Mouse (Mus musculus) R1 (cell line): Measurements from ENCODE around the gene Hpn.

Source experiments
- DNase-seq: peaks from one replicate; pipeline ENCODE4 v3.0.0-alpha.2; 2018; ENCODE audit warnings: low read depth, low spot score

Hpn gene

DNA sequence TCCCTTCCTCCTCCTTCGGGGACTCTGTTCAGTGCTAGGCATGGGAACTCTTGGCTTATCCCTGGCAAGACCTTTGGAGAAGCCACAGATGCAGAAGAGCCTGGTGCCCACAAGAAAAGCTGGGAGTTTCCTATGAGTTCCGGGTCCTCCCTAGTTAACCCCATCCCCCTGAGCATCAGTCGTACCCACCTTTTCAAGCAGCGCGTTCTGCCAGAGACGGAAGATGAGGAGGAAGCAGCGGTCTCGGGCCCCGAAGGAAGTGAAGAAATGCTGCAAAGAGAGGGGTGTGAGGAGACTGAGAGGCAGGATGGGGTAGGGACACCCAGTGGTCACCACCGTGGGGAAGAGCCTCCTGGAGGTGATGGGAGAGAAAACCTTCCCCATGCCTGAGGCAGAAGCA is 25.9 kb upstream of the Hpn start:
- DNase-seq: no peak

DNA sequence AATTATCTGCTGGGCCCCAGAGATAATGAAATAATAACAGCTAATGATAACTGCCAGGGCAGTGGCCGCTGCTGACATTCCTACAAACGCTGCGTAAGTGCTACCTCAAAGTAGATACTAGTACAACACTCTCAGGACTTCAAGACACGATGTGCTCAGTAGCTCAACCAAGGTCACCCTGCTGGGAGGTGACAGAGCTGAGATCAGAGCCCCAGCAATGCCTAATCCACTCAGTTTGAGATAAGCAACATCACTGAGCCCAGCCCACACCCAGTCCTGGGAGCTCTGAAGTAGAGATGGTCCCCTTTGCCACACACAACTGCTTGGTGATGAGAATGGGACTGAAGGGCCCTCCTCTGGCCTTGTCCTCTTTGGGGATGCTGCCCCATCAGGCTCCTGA is 25.2 kb upstream of the Hpn start:
- no peak for DNase-seq

DNA sequence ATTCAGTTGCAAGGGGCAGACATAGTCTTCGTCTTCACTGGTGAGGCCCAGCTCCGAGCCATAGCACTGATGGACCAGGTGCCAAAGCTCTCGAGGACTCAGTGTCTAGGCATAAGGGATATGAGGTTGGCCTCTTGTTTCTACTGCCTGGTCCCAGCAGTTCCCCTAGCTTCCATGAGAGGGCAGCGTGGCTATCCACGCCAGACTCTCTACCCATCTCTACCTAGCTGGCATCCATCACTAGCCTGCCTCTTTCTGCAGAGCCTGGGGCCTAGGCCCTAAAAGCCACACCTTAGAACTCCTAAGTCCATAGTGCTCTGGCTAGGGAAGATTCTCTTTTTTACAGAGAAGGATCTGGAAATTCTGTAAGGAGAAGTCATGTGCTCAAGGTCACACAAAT is 24.7 kb upstream of the Hpn start:
- DNase-seq: no peak

DNA sequence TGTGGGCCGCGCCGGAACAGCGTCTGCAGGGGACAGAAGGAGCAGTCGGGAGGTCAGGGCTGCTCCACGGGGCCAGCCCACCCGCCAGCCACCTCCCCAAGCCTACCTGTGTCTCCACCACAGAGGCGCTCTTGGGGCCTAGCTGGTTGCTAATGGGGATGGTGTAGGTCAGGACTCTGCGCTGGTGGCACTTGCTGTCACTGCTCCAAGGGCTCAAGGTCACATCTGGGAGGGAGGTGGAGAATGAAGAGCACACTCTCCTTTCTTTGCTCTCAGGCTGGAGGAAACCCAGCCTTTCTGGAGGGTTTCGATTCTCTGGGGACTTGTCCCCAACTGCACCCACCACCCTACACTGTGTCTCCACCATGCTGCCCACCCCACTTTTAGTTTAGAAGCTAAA is 20.6 kb upstream of the Hpn start:
- DNase-seq: no peak

DNA sequence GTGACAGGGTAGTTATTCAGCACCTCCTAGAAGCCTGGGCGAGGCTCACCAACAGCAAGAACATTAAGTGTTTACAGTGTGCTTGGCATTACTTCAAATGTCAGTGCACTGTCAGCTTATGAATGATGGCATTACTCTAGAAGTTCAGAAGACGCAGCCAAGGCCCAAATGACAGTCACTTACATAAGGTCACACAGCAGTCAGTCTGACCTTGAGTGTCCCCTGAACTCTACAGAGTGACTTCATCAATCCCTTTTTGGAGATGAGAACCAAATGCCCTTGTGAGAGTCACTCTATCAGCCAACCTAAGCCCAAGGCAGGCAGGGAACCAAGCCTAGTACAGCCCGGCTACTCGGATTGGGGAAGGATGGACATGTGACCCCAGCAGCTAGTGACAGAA is 16.8 kb upstream of the Hpn start:
- no peak for DNase-seq

DNA sequence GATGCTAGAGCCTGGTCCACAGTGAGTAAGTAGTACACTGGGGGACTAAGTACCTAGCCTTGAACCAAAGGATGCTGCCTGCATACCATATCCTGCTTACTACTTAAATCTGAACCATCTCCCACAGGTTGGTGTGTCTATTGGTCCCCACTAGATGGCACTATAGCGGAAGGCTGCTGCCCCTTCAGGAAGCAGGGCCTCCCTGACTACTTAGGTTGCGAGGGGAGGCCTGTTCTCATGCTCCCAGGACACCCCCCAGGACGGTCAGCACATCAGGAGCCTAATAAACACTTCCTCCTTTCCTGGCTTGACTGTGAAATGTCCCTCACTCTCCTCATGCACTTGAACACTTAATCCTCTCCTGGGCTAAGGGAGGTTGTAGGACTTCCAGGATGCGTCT is 15.8 kb upstream of the Hpn start:
- DNase-seq: peak; percentile 73

DNA sequence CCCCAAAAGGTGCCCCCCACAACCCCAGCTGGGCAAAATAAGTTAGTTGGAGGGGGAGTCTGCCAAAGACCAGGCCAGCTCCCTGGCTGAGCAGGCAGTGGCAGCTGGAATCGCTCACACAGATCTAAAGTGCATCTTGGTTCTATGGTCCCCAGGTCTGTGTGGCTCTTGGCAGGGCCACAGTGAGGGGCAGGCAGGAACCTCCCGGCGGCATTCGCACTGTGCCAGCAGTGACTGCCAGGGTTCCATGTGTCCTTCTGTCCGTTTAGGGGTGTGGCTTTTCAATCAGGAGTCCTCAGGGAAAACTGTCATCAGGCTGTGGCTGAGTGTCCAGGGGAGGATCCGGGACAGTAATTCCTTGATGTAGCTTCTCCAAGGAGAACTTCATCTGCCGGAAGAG is 15.1 kb upstream of the Hpn start:
- no peak for DNase-seq

DNA sequence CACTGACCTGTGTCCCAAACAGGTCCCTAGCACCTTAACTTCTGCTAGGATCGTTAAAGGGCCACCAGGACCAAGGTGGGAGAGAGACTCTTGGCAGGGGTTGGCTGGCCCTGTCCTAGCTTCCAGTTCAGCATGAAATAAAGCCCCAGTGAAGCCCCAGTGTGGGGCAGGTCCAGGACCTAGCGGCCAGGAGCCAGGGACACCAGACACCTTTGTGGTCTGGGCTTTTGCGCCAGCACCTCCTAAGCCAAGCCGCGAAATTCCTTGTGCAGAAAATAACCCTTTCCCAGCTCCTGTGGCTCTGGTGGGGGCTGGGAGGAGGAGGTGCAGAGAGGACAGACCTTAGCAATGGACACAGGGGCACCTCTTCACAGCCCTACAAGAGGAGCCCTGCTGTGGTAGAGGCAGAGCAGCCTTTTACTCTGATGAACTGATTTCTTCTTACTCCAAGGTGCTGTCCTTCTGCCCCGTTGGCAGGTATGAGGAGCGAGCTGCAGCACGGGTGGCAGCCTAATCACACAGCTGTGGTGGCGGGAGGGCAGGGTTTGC is 13.1 kb upstream of the Hpn start:
- no peak for DNase-seq

DNA sequence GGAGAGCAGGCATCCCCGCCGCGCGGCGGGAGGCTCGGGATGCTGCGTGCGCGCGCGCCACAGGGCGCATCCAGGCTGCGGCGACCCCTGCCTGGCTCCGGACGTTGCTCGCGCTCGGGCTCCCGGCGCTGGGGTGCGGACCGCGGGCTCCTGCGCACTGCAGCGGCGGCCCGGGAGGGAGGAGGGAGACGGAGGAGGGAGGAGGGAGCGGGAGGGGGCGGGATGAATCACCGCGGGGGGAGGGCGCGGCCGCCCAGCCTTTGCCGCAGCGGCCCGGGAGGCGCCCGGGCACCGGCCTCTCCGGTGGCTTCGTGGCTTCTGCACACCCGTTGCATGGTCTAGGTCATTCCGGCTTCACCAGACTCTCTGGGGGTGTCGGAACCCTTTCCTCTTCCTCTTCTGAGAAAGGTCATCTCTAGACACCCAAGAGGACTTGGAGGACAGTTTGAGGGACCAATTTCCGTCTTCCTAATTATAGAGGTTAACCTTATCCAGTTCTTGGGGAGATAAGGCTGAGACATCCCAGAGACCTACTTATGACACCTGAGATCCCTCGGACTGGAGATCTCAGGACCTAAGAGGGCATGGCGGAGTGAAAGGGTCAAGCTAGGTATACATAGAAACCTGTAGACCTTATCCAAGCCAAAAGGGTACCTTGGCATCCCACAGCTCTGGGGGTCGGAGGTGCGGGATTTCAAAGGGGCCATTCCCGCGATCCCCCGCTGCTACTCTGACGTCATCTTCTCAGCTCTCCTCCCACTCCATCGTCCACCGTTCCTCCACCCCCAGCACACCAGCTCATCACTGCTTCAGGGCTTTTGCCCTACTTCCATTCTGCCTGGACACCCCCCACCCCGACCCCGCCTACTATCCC is 12.0 kb upstream of the Hpn start, which contains the start of gene Scn1b:
Scn1b (minus strand) TSS at position 153 of the 874 bp plus-strand sequence.
- DNase-seq: no peak

DNA sequence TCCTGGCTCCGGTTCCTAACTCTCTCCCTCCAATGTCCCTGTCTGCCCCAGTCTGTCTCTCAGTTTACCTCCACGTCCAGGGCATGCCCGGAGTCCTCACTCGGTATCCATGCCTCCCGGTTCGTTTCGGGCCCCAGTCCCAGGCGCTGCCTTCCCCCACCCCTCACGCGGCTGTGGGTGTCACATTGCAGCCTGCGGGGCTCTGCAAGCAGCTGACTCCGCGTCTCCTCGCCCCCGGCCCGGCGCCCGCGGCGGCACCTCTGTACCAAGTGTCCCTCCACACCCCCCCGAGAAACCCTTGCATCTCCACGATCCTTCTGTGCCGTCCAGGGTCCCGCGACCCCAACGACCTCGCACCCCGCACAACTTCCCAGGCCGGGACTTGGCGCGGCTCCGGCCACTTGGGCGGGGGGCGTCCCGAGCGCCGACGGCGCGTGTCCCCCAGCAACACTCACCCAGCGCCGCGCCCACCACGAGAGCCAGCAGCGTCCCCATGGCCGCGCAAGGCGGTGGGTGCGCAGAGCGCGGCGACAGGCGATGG is 11.2 kb upstream of the Hpn start:
- DNase-seq: no peak

DNA sequence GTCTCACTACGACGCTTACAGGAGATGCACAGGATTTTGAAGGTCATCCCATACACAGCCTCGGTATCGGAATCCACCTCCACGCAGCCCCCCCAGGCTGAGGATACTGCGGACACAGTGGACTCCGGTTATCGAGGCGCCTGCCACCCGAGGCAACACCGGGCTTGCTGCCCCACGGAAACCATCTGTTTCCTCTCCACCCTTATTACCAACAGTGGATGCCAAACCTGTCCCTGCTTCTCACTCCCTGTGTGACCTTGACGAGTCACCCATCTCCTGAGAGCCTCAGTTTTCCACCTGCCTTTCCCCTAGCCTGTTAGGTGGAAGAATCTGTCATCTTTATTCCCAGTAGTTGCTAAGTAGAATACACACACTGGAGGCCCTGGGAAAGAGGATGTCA is 10.0 kb upstream of the Hpn start:
- DNase-seq: no peak

DNA sequence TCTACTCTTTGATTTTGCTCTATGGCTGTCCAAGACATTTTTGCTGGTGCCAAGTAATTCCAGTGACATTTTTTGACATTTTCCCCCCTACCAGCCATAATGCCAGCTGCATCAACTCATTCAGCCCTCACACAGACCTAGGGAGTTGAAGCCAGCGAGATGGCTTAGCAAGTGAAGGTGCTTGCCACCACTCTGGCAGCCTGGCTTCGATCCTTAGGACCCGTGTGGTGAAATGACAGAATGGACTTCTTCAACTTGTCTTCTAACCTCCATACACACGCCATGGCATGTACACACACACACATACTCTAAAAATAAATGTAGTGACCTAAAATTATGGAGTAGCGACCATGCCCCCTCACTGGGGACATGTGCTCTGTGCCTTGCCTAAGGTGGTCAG is 9.3 kb upstream of the Hpn start:
- DNase-seq: no peak

DNA sequence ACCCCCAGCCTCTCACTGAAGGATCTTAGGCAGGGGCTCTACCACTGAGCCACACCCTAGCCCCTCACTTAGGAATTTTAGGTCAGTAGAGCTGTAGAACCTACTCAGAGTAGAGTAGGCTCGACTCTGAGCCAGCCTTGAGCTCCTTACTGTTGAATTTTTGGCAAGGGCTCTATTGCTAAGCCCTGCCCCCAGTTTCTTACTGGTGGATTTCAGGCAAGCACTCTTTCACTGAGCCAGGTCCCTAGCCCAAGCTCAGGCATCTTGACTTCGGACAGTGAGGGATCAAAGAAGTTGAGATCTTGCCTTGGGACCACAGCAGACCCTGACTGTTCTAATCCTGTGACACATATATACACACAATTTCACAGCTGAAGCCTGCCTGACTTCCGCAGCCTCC is 8.6 kb upstream of the Hpn start:
- DNase-seq: no peak

DNA sequence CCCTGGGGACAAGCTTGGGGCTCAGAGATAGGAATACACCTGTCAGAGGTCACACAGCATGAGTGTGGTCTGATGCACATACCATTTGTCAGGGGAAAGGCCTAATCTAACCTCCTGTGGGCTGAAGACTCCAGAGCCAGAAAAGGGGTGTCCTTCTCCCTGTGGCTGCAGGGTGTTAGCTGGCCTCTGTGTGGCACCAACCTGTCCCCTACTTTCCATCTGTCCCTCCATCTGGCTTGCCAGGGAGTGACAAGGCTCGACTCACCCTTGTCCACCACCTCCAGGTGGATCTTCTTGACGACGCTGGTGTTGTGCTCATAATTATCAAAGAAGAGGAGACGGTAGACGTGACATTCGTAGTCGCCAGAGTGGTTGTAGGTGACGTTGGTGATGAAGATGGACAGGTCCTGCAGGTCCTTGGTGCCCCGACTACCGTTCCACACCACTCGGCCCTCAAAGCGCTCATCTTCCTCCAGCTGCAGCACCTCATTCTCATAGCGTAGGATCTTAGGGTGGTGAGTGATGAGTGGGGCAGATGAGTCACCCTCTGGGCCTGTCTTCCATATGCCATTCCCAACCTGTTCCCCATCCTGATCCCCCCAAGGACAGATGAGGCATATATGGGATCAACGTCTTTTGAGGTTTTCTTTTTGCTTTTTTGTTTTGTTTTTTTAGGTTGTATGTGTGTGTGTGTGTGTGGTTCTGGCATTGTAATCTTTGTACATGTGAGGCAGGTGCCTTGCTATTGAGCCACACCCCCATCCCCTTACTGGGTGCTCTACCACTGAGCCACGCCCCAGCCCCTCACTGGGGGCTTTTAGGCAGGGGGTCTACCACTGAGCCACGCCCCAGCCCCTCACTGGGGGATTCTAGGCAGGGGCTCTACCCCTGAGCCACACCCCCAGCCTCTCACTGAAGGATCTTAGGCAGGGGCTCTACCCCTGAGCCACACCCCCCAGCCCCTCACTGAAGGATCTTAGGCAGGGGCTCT is 7.8 kb upstream of the Hpn start:
- no peak for DNase-seq

DNA sequence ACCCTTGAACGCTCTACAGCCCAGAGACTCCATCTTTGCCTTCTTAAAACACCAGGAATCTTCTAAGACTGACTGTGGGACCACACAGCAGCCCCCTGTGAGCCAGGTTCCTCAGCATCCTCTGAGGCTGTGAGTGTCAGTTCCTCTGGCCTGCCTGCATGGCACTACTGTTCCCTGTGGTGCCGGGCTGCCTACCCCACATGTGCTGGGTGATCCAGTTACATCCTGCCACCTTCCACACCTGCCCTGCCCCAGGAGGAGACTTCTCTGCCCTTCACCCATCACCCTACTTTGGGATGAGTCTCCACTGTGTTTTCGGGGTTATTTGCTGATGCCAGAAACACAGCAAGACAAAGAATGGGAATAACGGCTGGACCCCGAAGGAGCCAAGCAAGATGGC is 4.5 kb upstream of the Hpn start:
- DNase-seq: no peak

DNA sequence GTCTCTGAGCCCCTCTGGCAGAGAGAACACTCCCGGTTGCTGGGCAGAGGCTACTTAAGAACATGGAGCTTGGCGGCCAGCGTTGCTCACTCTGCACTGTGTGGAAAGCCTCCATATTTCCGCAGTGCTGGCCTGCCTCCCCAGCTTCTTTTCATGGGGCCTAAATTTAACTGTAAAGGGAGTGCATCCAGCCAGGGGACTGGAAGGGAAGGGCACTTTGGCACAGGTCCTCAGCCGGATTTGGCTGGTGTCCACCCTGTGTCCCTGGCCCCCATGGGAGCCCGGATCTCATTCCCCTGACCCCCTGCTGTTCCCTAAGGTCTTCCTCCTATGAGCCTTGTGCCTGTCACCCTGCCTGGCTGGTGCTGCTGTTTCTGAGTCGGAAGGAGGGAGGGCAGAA is 3.4 kb upstream of the Hpn start:
- no peak for DNase-seq

DNA sequence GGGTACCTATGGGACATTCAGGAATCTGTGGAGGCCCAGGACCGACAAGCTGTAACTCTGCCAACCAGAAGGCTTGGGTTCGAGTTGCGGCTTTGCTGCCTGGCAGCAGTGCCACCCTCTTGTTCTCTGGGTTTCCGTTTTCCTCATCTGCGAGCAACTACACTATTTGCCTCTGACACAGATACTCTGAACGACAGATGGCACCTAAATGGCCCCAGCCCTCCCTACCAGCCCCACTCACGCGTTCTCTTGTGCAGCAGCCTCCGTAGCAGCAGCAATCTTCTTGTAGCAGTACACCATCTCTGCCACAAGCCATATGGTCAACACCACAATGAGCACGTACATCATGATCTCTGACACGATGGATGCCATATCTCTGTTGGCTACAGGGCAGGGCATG is 2.4 kb upstream of the Hpn start:
- no peak for DNase-seq

DNA sequence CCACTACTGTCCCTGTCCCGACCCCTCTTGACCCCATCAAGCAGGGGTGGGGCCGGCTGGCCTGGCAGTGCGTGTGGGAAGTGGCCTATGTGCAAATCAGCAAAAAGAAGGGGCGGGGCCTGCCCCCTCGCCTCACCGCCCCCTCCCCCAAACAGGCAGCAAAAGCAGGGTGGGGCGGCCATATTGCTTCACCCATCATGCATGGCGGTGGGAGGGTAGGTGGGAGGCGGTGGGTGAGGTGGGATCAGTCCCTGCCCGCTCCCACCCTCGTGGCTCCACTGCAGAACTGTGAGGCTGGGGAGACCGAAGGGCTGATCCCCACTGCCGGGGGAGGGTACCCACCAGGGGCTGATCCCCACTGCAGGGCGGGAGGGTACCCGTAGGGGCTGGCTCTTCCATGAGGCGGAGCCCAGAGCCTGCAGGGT is 1.6 kb upstream of the Hpn start:
- peak; percentile 81 for DNase-seq

DNA sequence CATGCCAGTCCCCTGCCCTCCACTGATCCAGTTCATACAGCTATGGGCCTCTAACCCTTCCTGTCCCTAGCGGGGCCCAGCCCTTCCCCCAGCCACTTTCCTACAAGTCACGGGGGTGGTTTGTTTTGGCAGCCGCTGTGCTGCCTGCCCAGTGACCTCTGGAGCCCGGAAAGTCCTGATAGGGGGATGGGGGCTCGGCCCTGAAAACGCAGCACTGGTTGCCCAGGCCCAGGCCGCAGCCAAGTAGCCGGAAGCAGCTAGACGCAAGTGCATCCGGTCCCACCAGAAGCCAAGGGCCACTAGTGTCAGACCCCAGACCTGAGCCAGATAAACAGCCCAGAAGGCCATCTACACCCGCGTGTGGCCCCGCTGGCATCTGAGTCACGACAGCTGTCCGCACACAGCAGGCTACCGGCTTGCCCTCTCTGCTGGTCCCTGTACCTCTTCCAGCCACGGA is 525 bp upstream of the Hpn start:
- no peak for DNase-seq

DNA sequence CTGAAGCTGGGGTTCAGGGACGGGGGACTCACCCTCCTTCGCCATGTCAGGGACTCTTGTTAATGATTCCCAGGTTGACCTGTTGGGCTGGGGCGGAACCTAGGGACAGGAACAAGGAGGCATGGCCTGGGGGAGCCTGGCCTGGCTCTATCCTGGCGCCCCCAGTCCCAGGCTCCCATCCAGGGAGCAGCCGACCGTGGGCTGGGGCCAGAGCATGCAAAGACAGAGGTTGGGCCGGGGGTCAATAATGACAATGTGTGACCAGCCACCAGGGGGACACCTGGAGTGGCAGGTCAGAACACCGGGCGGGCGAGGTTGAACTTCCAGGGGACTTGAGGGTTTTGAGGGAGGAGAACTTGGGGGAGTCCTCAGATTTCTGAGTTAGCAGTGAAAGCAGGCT is 444 bp downstream of the Hpn start:
- no peak for DNase-seq

DNA sequence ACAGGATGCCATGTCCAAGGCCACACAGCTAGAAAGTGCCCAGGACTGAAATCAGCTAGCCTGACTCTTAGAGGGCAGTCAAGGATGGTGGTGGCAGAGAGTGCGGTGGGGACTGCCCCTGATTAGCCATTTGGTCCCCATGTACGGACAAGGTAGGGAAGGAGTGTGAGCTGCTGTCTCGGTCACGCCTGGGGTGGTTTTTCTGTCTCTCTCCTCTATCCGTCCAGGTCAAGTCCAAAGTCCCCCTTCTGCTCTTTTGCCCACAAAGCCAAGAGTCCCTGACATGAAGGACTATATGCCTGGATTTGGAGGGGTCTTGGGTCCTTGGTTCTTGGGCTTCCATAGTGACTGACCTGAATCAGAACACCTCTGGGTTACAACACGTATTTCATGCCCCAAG is 1.3 kb downstream of the Hpn start:
- DNase-seq: no peak

DNA sequence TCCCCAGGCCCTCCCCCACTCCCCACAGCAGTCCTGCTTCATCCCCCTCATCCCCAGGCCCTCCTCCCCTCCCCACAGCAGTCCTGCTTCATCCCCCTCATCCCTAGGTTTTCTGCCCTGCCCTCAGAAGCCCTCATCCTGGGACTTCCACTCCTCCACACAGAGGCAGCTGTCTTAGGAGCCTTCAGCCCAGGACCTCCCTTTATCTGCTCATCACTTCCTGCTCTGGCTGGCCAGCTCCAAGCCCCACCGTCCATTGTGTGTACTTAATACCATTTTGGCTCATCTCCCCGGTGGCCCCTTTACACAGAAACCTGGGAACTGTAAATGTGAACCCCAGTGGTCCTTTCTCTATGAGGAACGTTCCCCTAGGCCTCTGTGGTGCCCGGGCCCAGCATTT is 3.1 kb downstream of the Hpn start:
- DNase-seq: no peak
